Mouse (Mus musculus) kidney, embryonic 15.5 days (tissue): Measurements from ENCODE around the gene Clec1a. TPM values are rescaled to one million over a fixed set of nuclear protein-coding genes. Genes with fewer than 3 reads are reported as not detected.

Experiments used
- polyA plus RNA-seq: library from polyadenylated mRNA; unstranded; fragments of >200 nt; fragmentation: Nextera tagmentation; extraction: Ambion mirVana; gene quantifications from 2 replicates; pipeline ENCODE4 v1.2.1, GENCODE M21; 2015

Gene Clec1a
- polyA plus RNA-seq, 1 experiment from 2014 or later = 9.5 TPM

Other genes with a start within 250 kb of the Clec1a start
- not detected in 2 replicates for gene Cd69, start 176.6 kb downstream of the Clec1a start, polyA plus RNA-seq
- not detected in 2 replicates for gene 4922502D21Rik, start 120.2 kb downstream of the Clec1a start, polyA plus RNA-seq
- gene Clec12a, start 109.3 kb downstream of the Clec1a start, polyA plus RNA-seq = 0.71 and 1.2 TPM in 2 replicates
- not detected in 2 replicates for gene Clec12b, start 66.1 kb downstream of the Clec1a start, polyA plus RNA-seq
- gene Clec1b, start 54.7 kb downstream of the Clec1a start, polyA plus RNA-seq = 2.2 and 2.7 TPM in 2 replicates
- 0.45 and 0.55 TPM in 2 replicates for gene Clec9a, start 43.1 kb downstream of the Clec1a start, polyA plus RNA-seq
- gene Olr1, start 55.2 kb upstream of the Clec1a start, polyA plus RNA-seq = 0.17 TPM in 1 of 2 replicates, not detected in the other
- gene Tmem52b, start 60.6 kb upstream of the Clec1a start, polyA plus RNA-seq = 44.7 and 45.4 TPM in 2 replicates
- gene Gabarapl1, start 81.2 kb upstream of the Clec1a start, polyA plus RNA-seq = 60.8 and 62.8 TPM in 2 replicates
- not detected in 2 replicates for gene Klre1, start 125.9 kb upstream of the Clec1a start, polyA plus RNA-seq
- gene Klrd1, start 139.8 kb upstream of the Clec1a start, polyA plus RNA-seq = not detected in 2 replicates
- gene Klrk1, start 171.9 kb upstream of the Clec1a start, polyA plus RNA-seq = not detected in 2 replicates
- not detected in 2 replicates for gene Klrc3, start 191.3 kb upstream of the Clec1a start, polyA plus RNA-seq
- gene Klrc2, start 208.7 kb upstream of the Clec1a start, polyA plus RNA-seq = not detected in 2 replicates
- gene Klrc1, start 227.0 kb upstream of the Clec1a start, polyA plus RNA-seq = not detected in 2 replicates